Mouse (Mus musculus) heart, postnatal 0 days (tissue): ENCODE measurements at regions not wholly inside any gene's neighbourhood (a gene's known extent, or its start where the extent isn't known, plus 50 kb on each side); places are given as distances from the start of the nearest gene placed in this dataset.
"Not testable (repeated sequence)": the region's sequence is repeated elsewhere in the genome, so short reads cannot be mapped to it uniquely, and the experiment has no call there.

Experiments
- ATAC-seq: fragments of 200-750 bp; cut with Nextera tagmentation; 2 replicates; pipeline ENCODE4 v1.8.0; 2017; ENCODE audit warnings: low read depth, moderate number of reproducible peaks, moderate library complexity; ENCODE audit not compliant: insufficient read depth
- DNase-seq: peaks from one replicate; pipeline ENCODE4 v3.0.0-alpha.2; 2016; ENCODE audit warnings: low spot score
- H3K27ac ChIP-seq: fragments of 300-500 bp; sonication (generic); 2 replicates; pipeline ENCODE4 v1.5.1; 2014; ENCODE audit warnings: low read depth, mild to moderate bottlenecking
- H3K27me3 ChIP-seq: fragments of 300-500 bp; sonication (generic); 2 replicates; pipeline ENCODE4 v1.6.1; 2014; ENCODE audit warnings: low read length, mixed read lengths; ENCODE audit not compliant: control insufficient read depth, insufficient read depth
- H3K36me3 ChIP-seq: fragments of 300-500 bp; sonication (generic); replicated peaks from 2 replicates; pipeline ENCODE4 v1.6.1; 2014; ENCODE audit warnings: low read length, mixed read lengths; ENCODE audit not compliant: control insufficient read depth, insufficient read depth
- H3K4me1 ChIP-seq: fragments of 300-500 bp; sonication (generic); 2 replicates; pipeline ENCODE4 v1.6.1; 2014; ENCODE audit warnings: antibody characterized with exemption; ENCODE audit not compliant: control insufficient read depth, insufficient read depth
- H3K4me2 ChIP-seq: fragments of 300-500 bp; sonication (generic); 2 replicates; pipeline ENCODE4 v1.6.1; 2014; ENCODE audit warnings: low read depth, mild to moderate bottlenecking, low read length, moderate library complexity
- H3K4me3 ChIP-seq: fragments of 300-500 bp; sonication (generic); 2 replicates; pipeline ENCODE4 v1.5.1; 2014; ENCODE audit warnings: low read depth, low read length
- H3K9ac ChIP-seq: fragments of 300-500 bp; sonication (generic); replicated peaks from 2 replicates; pipeline ENCODE4 v1.6.1; 2014; ENCODE audit warnings: low read depth, low read length, mixed read lengths
- H3K9me3 ChIP-seq: fragments of 300-500 bp; sonication (generic); replicated peaks from 2 replicates; pipeline ENCODE4 v1.6.1; 2016; ENCODE audit warnings: low read length; ENCODE audit not compliant: control insufficient read depth
- CTCF ChIP-seq: IDR thresholded peaks from 2 replicates; pipeline ENCODE4 v1.5.1; 2016; ENCODE audit warnings: antibody characterized with exemption, control low read depth, low read depth
- EP300 ChIP-seq: IDR thresholded peaks from 2 replicates; pipeline ENCODE4 v1.6.1; 2016; ENCODE audit warnings: antibody characterized with exemption, low read depth
- WGBS: fragments of 180-500 bp; shearing (Covaris S2); extraction: QIAGEN DNeasy Blood & Tissue Kit; methylation state at CpG from one replicate; pipeline ENCODE4 v1.1.7; 2014; 5-methylcytosine and 5-hydroxymethylcytosine counted together

DNA sequence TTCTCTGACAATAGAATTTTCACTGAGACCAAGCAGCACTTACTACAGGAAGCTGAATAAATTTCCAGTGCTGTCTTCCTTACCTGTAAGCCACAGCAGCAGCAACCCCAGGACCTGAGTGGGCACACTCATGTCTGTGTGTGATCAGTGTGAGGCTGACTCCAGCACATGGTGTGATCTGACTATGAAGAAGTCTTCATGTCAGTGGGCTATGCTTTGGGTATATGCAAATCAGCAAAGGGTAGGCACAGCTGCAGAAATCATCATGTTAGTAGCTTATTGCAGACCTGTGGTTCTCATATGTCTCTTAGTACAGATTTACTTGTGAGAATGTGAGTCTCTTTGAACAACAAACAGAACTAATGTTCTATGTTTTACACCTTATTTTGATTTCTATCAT is 1027.2 kb downstream of the Rpia start:
- ATAC-seq, result no peak
- no peak overlapping the region for H3K27ac ChIP-seq
- DNase-seq, result no peak
- H3K27me3 ChIP-seq, result no peaks in the 10 kb centered on the region
- H3K9ac ChIP-seq, result no peak overlapping the region
- H3K4me3 ChIP-seq, result no peak overlapping the region
- H3K4me2 ChIP-seq, result no peak overlapping the region
- no peak for TF ChIP-seq CTCF
- no peak for TF ChIP-seq EP300
- H3K4me1 ChIP-seq, result no peaks in the 10 kb centered on the region
- H3K9me3 ChIP-seq, result no peaks in the 10 kb centered on the region
- no peaks in the 10 kb centered on the region for H3K36me3 ChIP-seq

DNA sequence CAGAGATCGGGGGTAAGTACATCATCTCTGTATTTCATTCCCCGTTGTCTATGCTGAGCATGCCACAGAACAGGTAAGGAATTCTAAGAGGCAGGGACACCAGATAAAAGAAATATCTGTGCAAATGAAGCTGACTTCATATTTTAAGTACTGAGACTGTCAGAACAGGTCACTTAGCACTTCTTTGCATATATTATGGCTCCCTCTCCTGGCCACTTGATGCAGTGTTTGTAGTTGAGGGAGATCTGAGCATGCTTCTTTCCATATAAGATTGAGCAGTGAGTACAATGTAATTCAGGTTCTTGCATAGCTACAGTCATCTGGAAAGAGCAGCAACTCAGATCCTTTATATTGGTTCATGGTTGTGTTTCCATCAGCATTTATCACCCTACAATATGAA is 1033.4 kb downstream of the Rpia start:
- no peaks in the 10 kb centered on the region for H3K9me3 ChIP-seq
- no peak for ATAC-seq
- 73% methylated on average over 2 of the region's 2 CpGs for WGBS

DNA sequence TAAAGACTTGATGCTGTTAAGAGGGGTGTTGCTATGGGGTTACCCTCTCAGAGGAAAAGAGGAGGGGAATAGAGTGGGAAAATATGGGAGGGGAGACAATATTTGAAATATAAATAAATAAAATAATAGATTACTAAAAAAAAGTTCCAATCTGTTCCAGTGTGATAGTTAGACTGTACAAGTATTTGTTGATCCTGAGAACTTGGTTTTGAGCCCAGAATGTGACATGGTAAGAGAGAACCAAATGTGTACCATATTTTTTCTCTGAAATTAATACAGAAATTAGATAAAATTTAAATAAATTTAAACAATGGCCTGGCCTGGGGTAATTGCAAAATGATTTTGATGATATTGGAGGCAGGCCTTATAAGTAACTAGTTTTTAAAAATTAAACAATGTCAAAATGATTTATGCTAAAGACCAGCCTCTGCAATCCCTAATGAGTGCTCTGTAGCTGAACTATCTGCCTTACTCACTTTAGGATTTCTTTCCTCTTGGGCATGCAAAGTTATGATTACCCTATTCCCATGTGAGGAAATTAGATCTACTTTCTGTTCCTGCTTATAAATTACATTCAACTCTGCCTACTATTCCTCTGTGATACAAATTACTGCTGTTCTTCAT is 1052.9 kb downstream of the Rpia start:
- Histone ChIP-seq H3K4me1 (no peaks in the 10 kb centered on the region), H3K27me3 (no peaks in the 10 kb centered on the region), H3K9me3 (0 out of 2 replicates have a peak, but pooled peaks cover 3% of the 10 kb centered on the region), H3K27ac (no peak overlapping the region), H3K4me3 (no peak overlapping the region), H3K4me2 (no peak overlapping the region), H3K9ac (no peak overlapping the region), H3K36me3 (no peaks in the 10 kb centered on the region)
- DNase-seq, result no peak
- no peak for ATAC-seq
- no peak for TF ChIP-seq EP300
- no peak for TF ChIP-seq CTCF

More for the DNA sequence above, 1033.4 kb downstream of the Rpia start:
- no peak overlapping the region for H3K9ac ChIP-seq
- no peaks in the 10 kb centered on the region for H3K4me1 ChIP-seq
- H3K4me3 ChIP-seq, result no peak overlapping the region
- no peaks in the 10 kb centered on the region for H3K27me3 ChIP-seq
- DNase-seq, result no peak
- H3K4me2 ChIP-seq, result no peak overlapping the region
- H3K27ac ChIP-seq, result no peak overlapping the region
- H3K36me3 ChIP-seq, result no peaks in the 10 kb centered on the region
- TF ChIP-seq EP300 (no peak), CTCF (peak; percentile 30; the same call in 1 of the 2 replicates)

DNA sequence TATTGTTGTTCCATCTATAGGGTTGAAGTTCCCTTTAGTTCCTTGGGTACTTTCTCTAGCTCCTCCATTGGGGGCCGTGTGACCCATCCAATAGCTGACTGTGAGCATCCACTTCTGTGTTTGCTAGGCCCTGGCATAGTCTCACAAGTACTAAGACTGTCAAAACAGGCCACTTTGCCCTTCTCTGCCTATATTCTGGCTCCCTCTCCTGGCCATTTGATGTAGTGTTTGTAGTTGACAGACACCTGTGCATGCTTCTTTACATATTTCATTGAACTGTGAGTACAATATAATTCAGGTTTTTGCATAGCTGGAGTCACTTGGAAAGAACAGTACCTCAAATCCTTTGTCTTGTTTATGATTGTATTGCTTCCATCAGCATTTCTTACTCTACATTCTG is 1059.2 kb downstream of the Rpia start:
- peak; percentile 29 for TF ChIP-seq CTCF
- H3K27me3 ChIP-seq, DNase-seq, H3K4me2 ChIP-seq, H3K9ac ChIP-seq, H3K4me3 ChIP-seq, H3K27ac ChIP-seq, H3K9me3 ChIP-seq, H3K4me1 ChIP-seq, H3K36me3 ChIP-seq, ATAC-seq: not testable (repeated sequence)
- 14% methylated on average over 1 of the region's 1 CpGs for WGBS

DNA sequence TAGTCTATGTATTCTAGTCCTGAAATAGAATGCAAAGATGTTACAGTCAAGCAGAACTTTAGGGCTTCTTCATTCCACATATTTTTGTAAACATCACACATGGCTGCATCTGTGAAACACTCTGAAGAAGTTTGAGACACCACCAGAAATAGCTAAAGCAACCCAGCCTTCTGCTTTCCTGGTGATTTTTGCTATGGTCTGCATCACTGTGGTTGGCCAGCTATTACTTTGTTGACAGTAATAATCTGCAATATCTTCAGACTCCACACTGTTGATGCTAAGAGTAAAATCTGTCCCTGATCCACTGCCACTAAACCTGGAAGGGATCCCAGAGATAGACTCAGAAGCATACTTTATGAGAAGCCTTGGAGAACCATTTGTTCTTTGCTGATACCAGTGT is 1065.7 kb downstream of the Rpia start:
- Histone ChIP-seq H3K4me3 (no peak overlapping the region), H3K9me3 (no peaks in the 10 kb centered on the region; the same call in 1 of the 2 replicates), H3K36me3 (no peaks in the 10 kb centered on the region), H3K4me2 (no peak overlapping the region), H3K4me1 (no peaks in the 10 kb centered on the region), H3K27me3 (no peaks in the 10 kb centered on the region), H3K27ac (no peak overlapping the region), H3K9ac (no peak overlapping the region)
- TF ChIP-seq CTCF (no peak), EP300 (no peak)
- DNase-seq (no peak), ATAC-seq (no peak)

- not testable (repeated sequence) for H3K27me3 ChIP-seq, H3K36me3 ChIP-seq, H3K27ac ChIP-seq, DNase-seq, H3K9ac ChIP-seq, H3K9me3 ChIP-seq, H3K4me2 ChIP-seq, ATAC-seq, H3K4me3 ChIP-seq, H3K4me1 ChIP-seq
- 30% methylated on average over 2 of the region's 2 CpGs for WGBS
Observed at GRCm38 (mm10) chr6:69702813-69703212, 1089.2 kb downstream of the Rpia start.
